In genomic region chr4:53115866-53116265, GRCm38 (mm10) we compare ENCODE assay signal across 10 mouse cellular contexts. TPM values are rescaled to one million over a fixed set of nuclear protein-coding genes. Genes with fewer than 3 reads are reported as not detected.
DNase-seq lines count a peak whose midpoint lies in the region; ATAC-seq and TF ChIP-seq lines count a peak whose summit lies in the region.
"Had no signal": no experiment of that assay in that cellular context is flagged by ENCODE, and none has a peak within 500 bp of the region (broad histone marks: within the 10 kb centered on the region; RNA-seq: fewer than 3 reads in every experiment).

No protein-coding gene starts in this region.

- DNase-seq in heart, embryonic 10.5 days (ENCODE audit: low spot score): no peak
- DNase-seq in CD4-positive helper T cell, adult 2 months (ENCODE audit: low read depth, low spot score): peak; percentile 16
- peak; percentile 72 for DNase-seq in brain, adult 2 months (ENCODE audit: low read depth, low spot score)
- peak; percentile 53 for DNase-seq in lung, postnatal 0 days (ENCODE audit: low spot score)
- no peak for DNase-seq in thymus, postnatal 14 days
- DNase-seq in cerebellum, adult 9-11 months: no peak

- H3K4me3 ChIP-seq in heart, embryonic 10.5 days: no peak overlapping the region
- H3K4me3 ChIP-seq in heart, embryonic 12.5 days: no peak overlapping the region
- H3K4me3 ChIP-seq in hindbrain, embryonic 13.5 days: no peak overlapping the region
- no peak overlapping the region for H3K4me3 ChIP-seq in lung, postnatal 0 days (ENCODE audit: low read depth, low read length)
- H3K4me3 ChIP-seq: liver, embryonic 15.5 days had no signal

- TF ChIP-seq CTCF in lung, postnatal 0 days (IDR thresholded peaks at IDR 0.05): no peak

- no peak overlapping the region for H3K9ac ChIP-seq in heart, embryonic 12.5 days
- no peak overlapping the region for H3K9ac ChIP-seq in hindbrain, embryonic 13.5 days
- no peak overlapping the region for H3K9ac ChIP-seq in lung, postnatal 0 days (replicated peaks; ENCODE audit: low read depth)
- H3K9ac ChIP-seq: liver, embryonic 15.5 days had no signal

- no peaks in the 10 kb centered on the region for H3K9me3 ChIP-seq in heart, embryonic 10.5 days
- no peaks in the 10 kb centered on the region for H3K9me3 ChIP-seq in heart, embryonic 12.5 days (replicated peaks)
- no peaks in the 10 kb centered on the region for H3K9me3 ChIP-seq in hindbrain, embryonic 13.5 days
- H3K9me3 ChIP-seq in lung, postnatal 0 days (ENCODE audit: low read length): no peaks in the 10 kb centered on the region
- H3K9me3 ChIP-seq: liver, embryonic 15.5 days had no signal

- H3K36me3 ChIP-seq in heart, embryonic 10.5 days: peaks cover 3% of the 10 kb centered on the region; the same call in 1 of the 2 replicates
- peaks cover 6% of the 10 kb centered on the region; the same call in 1 of the 2 replicates for H3K36me3 ChIP-seq in heart, embryonic 12.5 days
- peaks cover 7% of the 10 kb centered on the region; the same call in 1 of the 2 replicates for H3K36me3 ChIP-seq in hindbrain, embryonic 13.5 days
- H3K36me3 ChIP-seq in lung, postnatal 0 days (ENCODE audit: insufficient read depth, low read length): peaks cover 6% of the 10 kb centered on the region; the same call in 1 of the 2 replicates

- H3K4me1 ChIP-seq in heart, embryonic 10.5 days: peaks cover 19% of the 10 kb centered on the region
- peaks cover 12% of the 10 kb centered on the region for H3K4me1 ChIP-seq in heart, embryonic 12.5 days (replicated peaks)
- peaks cover 11% of the 10 kb centered on the region for H3K4me1 ChIP-seq in hindbrain, embryonic 13.5 days (replicated peaks)
- peaks cover 5% of the 10 kb centered on the region; the same call in 1 of the 2 replicates for H3K4me1 ChIP-seq in lung, postnatal 0 days (ENCODE audit: insufficient read depth, low read depth, low read length)

- no peak overlapping the region for H3K4me2 ChIP-seq in heart, embryonic 12.5 days
- no peak overlapping the region for H3K4me2 ChIP-seq in hindbrain, embryonic 13.5 days
- no peak overlapping the region for H3K4me2 ChIP-seq in lung, postnatal 0 days (replicated peaks; ENCODE audit: low read depth, low read length)
- H3K4me2 ChIP-seq: liver, embryonic 15.5 days had no signal

- no peak for ATAC-seq in heart, embryonic 12.5 days (ENCODE audit: insufficient number of reproducible peaks, low FRiP score)
- ATAC-seq in hindbrain, embryonic 13.5 days (ENCODE audit: low FRiP score): peak; percentile 44; the same call in 1 of the 2 replicates
- ATAC-seq in lung, postnatal 0 days: no peak
- ATAC-seq: Patski had no signal

- no peak for TF ChIP-seq EP300 in lung, postnatal 0 days (IDR thresholded peaks at IDR 0.05)

- peak overlapping the region; percentile 36; the same call in 1 of the 2 replicates for H3K27ac ChIP-seq in heart, embryonic 10.5 days
- no peak overlapping the region for H3K27ac ChIP-seq in heart, embryonic 12.5 days (ENCODE audit: poor library complexity, severe bottlenecking)
- no peak overlapping the region for H3K27ac ChIP-seq in hindbrain, embryonic 13.5 days
- no peak overlapping the region for H3K27ac ChIP-seq in lung, postnatal 0 days (ENCODE audit: low read length)
- H3K27ac ChIP-seq: liver, embryonic 15.5 days had no signal

- 43% methylated on average over 2 of the region's 5 CpGs for WGBS in heart, embryonic 10.5 days
- 34% methylated on average over 3 of the region's 5 CpGs for WGBS in heart, embryonic 12.5 days
- WGBS in hindbrain, embryonic 13.5 days: 13% methylated on average over 2 of the region's 5 CpGs
- 42% methylated on average over 2 of the region's 5 CpGs for WGBS in lung, postnatal 0 days

- no peaks in the 10 kb centered on the region for H3K27me3 ChIP-seq in heart, embryonic 10.5 days (ENCODE audit: insufficient read depth, poor library complexity, severe bottlenecking)
- H3K27me3 ChIP-seq in heart, embryonic 12.5 days (replicated peaks): no peaks in the 10 kb centered on the region
- H3K27me3 ChIP-seq in hindbrain, embryonic 13.5 days: no peaks in the 10 kb centered on the region
- H3K27me3 ChIP-seq in lung, postnatal 0 days (replicated peaks; ENCODE audit: insufficient read depth, low read length): no peaks in the 10 kb centered on the region
- H3K27me3 ChIP-seq: liver, embryonic 15.5 days; Patski had no signal

RNA-seq across cellular contexts. Expression of gene Abca1, which starts 43.8 kb away (rescaled TPM):
- 1.6 and 4.2 TPM in 2 replicates for polyA plus RNA-seq in heart, embryonic 10.5 days (2016; fragmentation: Nextera tagmentation; extraction: Ambion mirVana)
- polyA plus RNA-seq in heart, embryonic 12.5 days (2016; fragmentation: Nextera tagmentation; extraction: Ambion mirVana): 3.8 and 4.0 TPM in 2 replicates
- 10.0 and 10.3 TPM in 2 replicates for polyA plus RNA-seq in hindbrain, embryonic 13.5 days (2015; fragmentation: Nextera tagmentation; extraction: Ambion mirVana)
- polyA plus RNA-seq in lung, postnatal 0 days (2015; fragmentation: Nextera tagmentation; extraction: Ambion mirVana): 3.7 and 4.6 TPM in 2 replicates

Comparison
In these comparisons a context has a peak if more than half of its experiments do, and no peak if none do; other contexts are left out.
1. DNase-seq: peak in CD4-positive helper T cell, adult 2 months (single experiment), brain, adult 2 months (single experiment) and lung, postnatal 0 days (single experiment); none in heart, embryonic 10.5 days (single experiment), thymus, postnatal 14 days (single experiment) and cerebellum, adult 9-11 months (single experiment).